Mouse (Mus musculus): ENCODE data around the gene Smim9.

DNA sequence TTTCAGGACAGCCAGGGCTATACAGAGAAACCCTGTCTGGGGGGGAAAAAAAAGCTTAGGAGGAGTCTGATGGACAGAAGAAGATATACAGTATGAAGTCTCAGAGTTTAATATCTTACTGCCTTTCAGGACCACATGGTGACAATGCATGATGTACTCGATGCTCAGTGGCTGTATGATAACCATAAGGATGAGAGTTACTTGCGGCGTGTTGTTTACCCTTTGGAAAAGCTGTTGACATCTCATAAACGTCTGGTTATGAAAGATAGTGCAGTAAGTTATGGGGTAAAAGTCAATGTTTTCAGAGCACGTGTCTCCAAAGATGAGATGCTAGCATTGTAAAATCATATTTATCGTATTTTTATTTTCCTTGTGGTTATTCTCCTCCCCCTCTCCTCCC lies 61.3 kb downstream of the Smim9 start:
- no peak for TF ChIP-seq POLR2A (IDR thresholded peaks at IDR 0.05; ENCODE audit: low read depth, low read length)
- TF ChIP-seq CTCF (conservative IDR thresholded peaks at IDR 0.05; ENCODE audit: insufficient read depth, insufficient read length, low read depth, low read length) = no peak
